Mouse (Mus musculus): ENCODE data around the gene Dbndd1. TPM values are rescaled to one million over a fixed set of nuclear protein-coding genes. Genes with fewer than 3 reads are reported as not detected.

The Dbndd1 gene
- polyA plus RNA-seq, 1 experiment: 0.75 TPM

- Histone ChIP-seq H3K9me3 (replicated peaks; ENCODE audit: control insufficient read depth, insufficient read depth, low read length, poor library complexity, severe bottlenecking) (no peaks in the 10 kb centered on the region), H3K9ac (ENCODE audit: low read depth, poor library complexity, severe bottlenecking) (no peak overlapping the region), H3K4me3 (ENCODE audit: low read depth, low read length) (no peak overlapping the region), H3K4me1 (ENCODE audit: control insufficient read depth, insufficient read depth, low read length) (no peaks in the 10 kb centered on the region), H3K27ac (ENCODE audit: insufficient read depth, low read length) (no peak overlapping the region), H3K27me3 (ENCODE audit: control insufficient read depth, insufficient read depth, low read length, poor library complexity, severe bottlenecking) (no peaks in the 10 kb centered on the region), H3K36me3 (ENCODE audit: control insufficient read depth, insufficient read depth, low read length, poor library complexity, severe bottlenecking) (peaks cover 37% of the 10 kb centered on the region)
- TF ChIP-seq POLR2A (IDR thresholded peaks at IDR 0.05; ENCODE audit: insufficient read depth, low read length) (no peak), CTCF (IDR thresholded peaks at IDR 0.05; ENCODE audit: low read depth, low read length) (no peak), EP300 (IDR thresholded peaks at IDR 0.05; ENCODE audit: insufficient read depth, low read depth, low read length) (no peak)
Measured at GRCm38 (mm10) chr8:123463651-123464050, 51.6 kb downstream of the Dbndd1 start.

Other genes with a start within 250 kb of the Dbndd1 start
- 56.4 and 58.9 TPM in 2 replicates for gene Fanca, start 196.9 kb downstream of the Dbndd1 start, polyA plus RNA-seq (2011; ENCODE audit: insufficient read depth, insufficient read length, low read depth, missing spikeins)
- gene Spire2, start 182.8 kb downstream of the Dbndd1 start, polyA plus RNA-seq (2011; ENCODE audit: insufficient read depth, insufficient read length, low read depth, missing spikeins): 4.2 and 5.0 TPM in 2 replicates
- gene Tcf25, start 141.7 kb downstream of the Dbndd1 start, polyA plus RNA-seq (2011; ENCODE audit: insufficient read depth, insufficient read length, low read depth, missing spikeins): 239 TPM in 2 replicates
- not detected in 2 replicates for gene Mc1r, start 108.4 kb downstream of the Dbndd1 start, polyA plus RNA-seq (2011; ENCODE audit: insufficient read depth, insufficient read length, low read depth, missing spikeins)
- gene Tubb3, start 104.0 kb downstream of the Dbndd1 start, polyA plus RNA-seq (2011; ENCODE audit: insufficient read depth, insufficient read length, low read depth, missing spikeins): 19.6 and 20.1 TPM in 2 replicates
- 76.6 and 81.6 TPM in 2 replicates for gene Def8, start 91.9 kb downstream of the Dbndd1 start, polyA plus RNA-seq (2011; ENCODE audit: insufficient read depth, insufficient read length, low read depth, missing spikeins)
- 42.0 and 45.3 TPM in 2 replicates for gene Afg3l1, start 37.6 kb downstream of the Dbndd1 start, polyA plus RNA-seq (2011; ENCODE audit: insufficient read depth, insufficient read length, low read depth, missing spikeins)
- 11.6 and 11.8 TPM in 2 replicates for gene Gas8, start 3.4 kb upstream of the Dbndd1 start, polyA plus RNA-seq (2011; ENCODE audit: insufficient read depth, insufficient read length, low read depth, missing spikeins)
- gene Rhou, start 138.5 kb upstream of the Dbndd1 start, polyA plus RNA-seq (2011; ENCODE audit: insufficient read depth, insufficient read length, low read depth, missing spikeins): 60.3 and 60.7 TPM in 2 replicates